Mouse (Mus musculus) lung, embryonic 14.5 days (tissue): ENCODE measurements at regions not wholly inside any gene's neighbourhood (a gene's known extent, or its start where the extent isn't known, plus 50 kb on each side); places are given as distances from the start of the nearest gene placed in this dataset.

Source experiments
- ATAC-seq: fragments of 200-750 bp; cut with Nextera tagmentation; 2 replicates; pipeline ENCODE4 v1.8.0; 2017; ENCODE audit warnings: mild to moderate bottlenecking, moderate TSS enrichment, moderate library complexity; ENCODE audit not compliant: insufficient read depth
- DNase-seq: peaks from one replicate; pipeline ENCODE4 v3.0.0-alpha.2; 2015
- H3K27ac ChIP-seq: fragments of 300-500 bp; sonication (generic); 2 replicates; pipeline ENCODE4 v1.5.1; 2014; ENCODE audit warnings: low read depth, mild to moderate bottlenecking, moderate library complexity
- H3K27me3 ChIP-seq: fragments of 300-500 bp; sonication (generic); 2 replicates; pipeline ENCODE4 v1.6.1; 2014; ENCODE audit warnings: low read length, control low read depth; ENCODE audit not compliant: insufficient read depth
- H3K36me3 ChIP-seq: fragments of 300-500 bp; sonication (generic); 2 replicates; pipeline ENCODE4 v1.6.1; 2014; ENCODE audit warnings: control low read depth; ENCODE audit not compliant: insufficient read depth
- H3K4me1 ChIP-seq: fragments of 300-500 bp; sonication (generic); 2 replicates; pipeline ENCODE4 v1.6.1; 2014; ENCODE audit warnings: antibody characterized with exemption, control low read depth; ENCODE audit not compliant: insufficient read depth
- H3K4me2 ChIP-seq: fragments of 300-500 bp; sonication (generic); 2 replicates; pipeline ENCODE4 v1.6.1; 2014; ENCODE audit warnings: mild to moderate bottlenecking
- H3K4me3 ChIP-seq: fragments of 300-500 bp; sonication (generic); 2 replicates; pipeline ENCODE4 v1.5.1; 2014; ENCODE audit warnings: low read depth, low read length
- H3K9ac ChIP-seq: fragments of 300-500 bp; sonication (generic); 2 replicates; pipeline ENCODE4 v1.6.1; 2014
- H3K9me3 ChIP-seq: fragments of 300-500 bp; sonication (generic); 2 replicates; pipeline ENCODE4 v1.6.1; 2016; ENCODE audit warnings: low read depth, low read length, control low read depth
- CTCF ChIP-seq: IDR thresholded peaks from 2 replicates; pipeline ENCODE4 v1.5.1; 2016; ENCODE audit warnings: antibody characterized with exemption, low read depth
- WGBS: fragments of 180-500 bp; shearing (Covaris S2); extraction: QIAGEN DNeasy Blood & Tissue Kit; methylation state at CpG from one replicate; pipeline ENCODE4 v1.1.7; 2014; 5-methylcytosine and 5-hydroxymethylcytosine counted together

DNA sequence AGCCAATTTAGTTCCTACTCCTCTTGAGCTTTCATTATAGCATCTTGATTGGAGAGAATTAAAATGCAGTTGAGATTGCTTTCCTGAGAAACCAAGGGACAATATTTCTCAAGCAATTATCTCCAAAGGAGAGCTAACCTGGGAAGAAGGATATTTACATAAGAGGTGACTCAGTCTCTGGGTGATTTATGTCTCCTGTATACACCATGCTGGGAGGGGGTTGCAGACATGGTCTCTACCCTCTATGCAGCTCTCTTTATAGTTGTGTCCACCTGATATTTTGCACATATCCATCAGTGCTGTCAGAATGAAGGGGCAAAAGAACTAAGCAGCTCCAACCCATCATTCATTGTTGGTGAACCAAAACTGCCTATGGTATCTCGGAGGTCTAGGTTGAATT lies 274.6 kb upstream of the Gm21798 start:
- WGBS, result 66% methylated on average over 1 of the region's 1 CpGs

DNA sequence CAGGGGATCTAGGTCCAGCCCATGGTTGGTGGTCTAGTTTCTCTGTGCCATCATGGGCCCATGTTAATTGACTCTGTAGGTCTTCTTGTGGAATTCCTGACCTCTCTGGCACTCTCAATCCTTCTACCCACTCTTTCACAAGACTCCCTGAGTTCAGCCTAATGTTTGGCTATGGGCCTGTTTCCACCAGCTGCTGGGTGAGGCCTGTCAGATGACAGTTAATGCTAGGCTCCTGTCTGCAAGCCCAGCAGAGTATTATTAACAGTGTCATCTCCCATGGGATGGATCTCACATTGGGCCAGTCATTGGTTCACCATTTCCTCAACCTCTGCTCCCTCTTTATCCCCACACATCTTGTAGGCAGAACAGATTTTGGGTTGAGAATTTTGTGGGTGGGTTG lies 271.5 kb upstream of the Gm21798 start:
- H3K27me3 ChIP-seq, result no peaks in the 10 kb centered on the region
- no peak overlapping the region for H3K4me2 ChIP-seq
- ATAC-seq (no peak), DNase-seq (no peak)
- TF ChIP-seq CTCF, result no peak
- no peak overlapping the region for H3K4me3 ChIP-seq
- no peak overlapping the region for H3K9ac ChIP-seq
- no peak overlapping the region for H3K27ac ChIP-seq
- H3K36me3 ChIP-seq, result no peaks in the 10 kb centered on the region
- no peaks in the 10 kb centered on the region for H3K9me3 ChIP-seq
- no peaks in the 10 kb centered on the region for H3K4me1 ChIP-seq

More for the DNA sequence above, 274.6 kb upstream of the Gm21798 start:
- no peaks in the 10 kb centered on the region for H3K27me3 ChIP-seq
- no peaks in the 10 kb centered on the region for H3K4me1 ChIP-seq
- H3K36me3 ChIP-seq, result no peaks in the 10 kb centered on the region
- H3K4me2 ChIP-seq, result no peak overlapping the region
- ATAC-seq (no peak), DNase-seq (no peak)
- H3K27ac ChIP-seq, result no peak overlapping the region
- no peak for TF ChIP-seq CTCF
- H3K4me3 ChIP-seq, result no peak overlapping the region
- no peaks in the 10 kb centered on the region for H3K9me3 ChIP-seq
- no peak overlapping the region for H3K9ac ChIP-seq

DNA sequence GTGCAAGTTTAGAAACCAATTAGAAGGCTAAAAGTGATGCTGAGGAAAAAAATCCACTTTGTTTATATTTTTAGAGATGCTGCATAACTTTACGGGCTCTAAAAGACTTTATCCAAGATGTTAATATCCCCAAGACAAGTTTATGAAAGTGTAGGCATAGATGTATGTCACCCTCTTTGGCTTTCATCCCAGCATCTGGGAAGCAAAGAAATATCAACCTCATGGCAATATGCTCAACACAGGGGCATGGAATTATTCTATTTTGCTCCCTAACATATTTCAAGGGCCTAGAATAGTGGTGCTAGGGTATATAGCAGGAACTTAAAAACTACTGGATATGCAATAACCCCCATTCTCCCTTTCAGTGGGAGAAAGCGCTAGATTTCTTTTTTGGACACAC lies 260.0 kb upstream of the Gm21798 start:
- no peak overlapping the region for H3K4me3 ChIP-seq
- H3K4me1 ChIP-seq, result no peaks in the 10 kb centered on the region
- no peaks in the 10 kb centered on the region for H3K36me3 ChIP-seq
- ATAC-seq (no peak), DNase-seq (no peak)
- no peaks in the 10 kb centered on the region for H3K27me3 ChIP-seq
- H3K9ac ChIP-seq, result no peak overlapping the region
- WGBS, result 72% methylated on average over 2 of the region's 2 CpGs
- no peak for TF ChIP-seq CTCF
- H3K27ac ChIP-seq, result no peak overlapping the region
- no peaks in the 10 kb centered on the region for H3K9me3 ChIP-seq
- H3K4me2 ChIP-seq, result no peak overlapping the region

DNA sequence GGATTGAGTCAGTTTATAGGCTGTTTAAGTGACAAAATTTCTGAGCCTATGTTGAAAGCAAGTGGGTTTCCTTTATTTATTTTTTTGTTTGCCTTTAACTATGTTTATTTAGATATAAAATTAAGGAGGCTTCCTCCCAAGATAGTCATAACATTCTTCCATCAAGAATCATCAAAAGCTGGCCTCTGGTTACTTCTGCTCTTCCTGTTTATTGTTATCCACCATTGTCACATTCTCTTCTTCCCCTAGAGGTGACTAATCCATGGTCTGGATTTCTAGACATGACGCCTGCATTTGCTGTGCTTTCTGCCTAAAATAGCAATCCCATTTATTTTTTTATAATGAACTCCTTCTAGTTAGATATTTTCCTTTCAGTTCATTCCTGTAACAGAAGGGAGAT lies 259.3 kb upstream of the Gm21798 start:
- Histone ChIP-seq H3K9ac (no peak overlapping the region), H3K27ac (no peak overlapping the region), H3K4me1 (no peaks in the 10 kb centered on the region), H3K9me3 (no peaks in the 10 kb centered on the region), H3K4me3 (no peak overlapping the region), H3K27me3 (no peaks in the 10 kb centered on the region), H3K36me3 (no peaks in the 10 kb centered on the region), H3K4me2 (no peak overlapping the region)
- no peak for TF ChIP-seq CTCF
- ATAC-seq, result no peak
- WGBS, result 36% methylated on average over 1 of the region's 1 CpGs
- no peak for DNase-seq

DNA sequence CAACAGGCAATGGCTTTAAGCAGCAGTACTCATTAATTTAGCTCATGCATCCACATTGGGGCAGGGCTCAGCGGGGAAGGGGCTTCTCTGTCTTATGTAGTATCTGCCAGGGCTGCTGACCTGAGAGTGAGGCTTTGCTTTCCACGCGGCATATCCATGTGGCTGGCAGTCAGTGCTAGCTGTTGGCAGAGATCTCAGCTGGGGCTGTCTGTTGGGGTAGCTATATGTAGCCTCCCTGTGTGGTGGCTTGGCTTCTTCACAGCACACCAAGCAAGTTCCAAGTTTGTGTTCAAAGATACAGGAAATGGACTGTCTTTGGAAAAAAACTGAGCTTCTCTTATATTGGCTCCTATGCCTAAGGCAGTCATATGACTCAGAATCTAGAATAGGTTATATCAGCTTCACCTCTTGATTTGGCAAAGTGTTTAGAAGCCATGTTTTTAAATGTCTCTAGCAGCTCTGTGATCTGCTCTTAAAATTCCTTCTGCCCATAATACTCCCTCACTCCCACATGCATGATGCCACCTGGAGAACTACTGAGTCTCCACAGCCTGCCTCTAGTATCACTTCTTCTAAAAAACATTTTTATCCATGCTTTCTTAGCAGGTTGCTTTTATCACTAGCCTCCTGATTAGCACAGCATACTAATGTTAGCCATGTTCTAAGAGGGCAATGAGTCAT lies 254.9 kb upstream of the Gm21798 start:
- DNase-seq (peak; percentile 8), ATAC-seq (no peak)
- Histone ChIP-seq H3K4me3 (no peak overlapping the region), H3K9me3 (no peaks in the 10 kb centered on the region), H3K4me1 (no peaks in the 10 kb centered on the region), H3K36me3 (no peaks in the 10 kb centered on the region), H3K27ac (no peak overlapping the region), H3K27me3 (no peaks in the 10 kb centered on the region), H3K4me2 (no peak overlapping the region), H3K9ac (no peak overlapping the region)
- WGBS, result 61% methylated on average over 3 of the region's 3 CpGs
- TF ChIP-seq CTCF, result no peak

DNA sequence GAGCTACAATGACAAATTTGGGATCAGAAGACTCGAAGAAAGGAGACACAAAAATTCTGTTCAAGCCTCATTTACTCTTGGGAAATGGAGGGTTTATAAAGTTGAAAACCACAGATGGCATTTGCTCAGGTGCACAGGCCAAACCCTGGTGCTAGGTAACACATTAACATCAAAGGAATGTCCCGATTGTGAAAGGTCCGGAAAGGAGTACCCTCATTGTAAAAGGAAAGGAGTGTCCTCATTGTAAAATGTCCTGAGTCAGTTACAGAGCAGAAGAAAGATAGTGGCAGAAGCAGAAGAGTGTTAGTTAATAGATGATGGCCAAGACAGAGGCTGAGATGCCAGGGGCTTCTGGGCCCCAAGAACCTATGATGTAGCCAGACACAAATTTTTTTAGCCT lies 252.8 kb upstream of the Gm21798 start:
- Histone ChIP-seq H3K4me3 (no peak overlapping the region), H3K27me3 (no peaks in the 10 kb centered on the region), H3K27ac (no peak overlapping the region), H3K4me2 (no peak overlapping the region), H3K9ac (no peak overlapping the region), H3K4me1 (no peaks in the 10 kb centered on the region), H3K9me3 (no peaks in the 10 kb centered on the region), H3K36me3 (no peaks in the 10 kb centered on the region)
- DNase-seq (no peak), ATAC-seq (no peak)
- TF ChIP-seq CTCF, result no peak
- WGBS, result 56% methylated on average over 3 of the region's 3 CpGs

DNA sequence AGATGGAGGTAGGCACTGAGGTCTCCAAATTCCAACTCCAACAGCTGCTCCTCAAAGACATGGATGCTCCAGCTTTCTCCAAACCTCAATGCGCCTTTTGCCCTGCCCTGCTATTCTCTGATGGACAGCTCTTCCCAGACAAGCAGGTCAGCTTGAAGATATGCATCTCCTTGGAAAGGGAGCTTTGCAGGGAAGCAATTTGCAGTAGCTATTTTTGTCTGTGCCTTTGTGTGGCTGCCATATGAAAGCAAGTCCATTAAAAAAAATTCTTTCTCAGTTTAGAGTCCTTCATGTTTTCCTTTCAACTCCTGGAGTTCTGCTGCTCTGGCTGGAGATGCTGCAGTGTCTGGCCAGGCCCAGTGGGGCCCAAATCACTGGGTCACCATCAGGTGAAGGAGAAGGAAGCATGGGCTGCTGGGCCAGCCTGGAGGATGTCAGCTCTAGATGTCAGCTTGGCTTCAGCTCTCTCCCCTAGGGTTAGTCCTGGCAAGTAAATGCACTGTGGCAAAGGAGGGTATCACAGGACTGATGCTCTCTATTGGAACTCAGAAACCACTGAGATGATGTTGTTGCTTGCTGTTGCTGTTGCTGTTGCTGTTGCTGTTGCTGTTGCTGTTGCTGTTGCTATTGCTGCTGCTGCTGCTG lies 240.5 kb upstream of the Gm21798 start:
- Histone ChIP-seq H3K9me3 (no peaks in the 10 kb centered on the region), H3K4me1 (no peaks in the 10 kb centered on the region), H3K4me2 (no peak overlapping the region), H3K9ac (no peak overlapping the region), H3K27ac (no peak overlapping the region), H3K27me3 (no peaks in the 10 kb centered on the region), H3K36me3 (no peaks in the 10 kb centered on the region), H3K4me3 (no peak overlapping the region)
- DNase-seq, result no peak
- no peak for ATAC-seq
- no peak for TF ChIP-seq CTCF
- 86% methylated on average over 1 of the region's 1 CpGs for WGBS
